Comparison of ENCODE assay signal across 9 mouse cellular contexts in the genomic region with DNA sequence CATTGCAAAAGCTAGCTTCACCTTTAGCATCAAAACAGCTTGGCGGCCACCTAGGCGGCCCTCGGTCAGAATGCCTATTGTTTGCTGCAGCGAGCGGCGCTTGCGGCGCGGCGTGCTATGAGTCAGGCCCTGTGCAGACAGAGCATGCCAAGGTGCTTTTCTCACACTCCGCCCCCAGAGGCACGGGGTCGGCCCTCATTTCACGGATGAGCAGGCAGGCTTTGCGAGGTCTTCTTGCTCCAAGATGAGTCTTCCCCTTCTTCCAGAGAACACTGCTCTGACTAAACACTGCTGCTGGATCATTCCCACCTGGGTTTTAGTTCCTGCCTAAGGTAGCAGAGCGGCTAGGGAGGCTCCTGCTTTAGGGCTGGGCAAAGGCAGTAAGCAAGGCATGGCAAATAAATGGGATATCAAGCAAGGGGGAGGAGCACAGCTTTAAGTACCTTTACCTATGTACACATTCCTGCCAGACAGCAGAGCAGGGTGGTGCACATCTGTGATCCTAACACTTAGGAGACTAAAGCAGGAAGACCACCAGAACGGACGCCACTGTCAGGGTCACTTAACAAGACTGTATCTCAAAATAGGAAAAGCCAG. TPM values are rescaled to one million over a fixed set of nuclear protein-coding genes. Genes with fewer than 3 reads are reported as not detected.
DNase-seq lines count a peak whose midpoint lies in the region; ATAC-seq and TF ChIP-seq lines count a peak whose summit lies in the region.
"Had no signal": no experiment of that assay in that cellular context is flagged by ENCODE, and none has a peak within 500 bp of the region (broad histone marks: within the 10 kb centered on the region; RNA-seq: fewer than 3 reads in every experiment).

No protein-coding gene starts in this region.

- peak overlapping the region; percentile 45 for H3K4me3 ChIP-seq in heart, embryonic 10.5 days
- H3K4me3 ChIP-seq in forebrain, embryonic 11.5 days (ENCODE audit: low read depth, low read length) = peak overlapping the region; percentile 6; the same call in 1 of the 2 replicates
- H3K4me3 ChIP-seq in thymus, adult 2 months (ENCODE audit: control insufficient read depth, insufficient read depth, low read length) = no peak overlapping the region

- WGBS in heart, embryonic 10.5 days = 2% methylated on average over 18 of the region's 18 CpGs
- WGBS in forebrain, embryonic 11.5 days = 3% methylated on average over 18 of the region's 18 CpGs
- WGBS in thymus, adult 2 months = 72% methylated on average over 18 of the region's 18 CpGs

- H3K4me2 ChIP-seq in forebrain, embryonic 11.5 days (ENCODE audit: low read depth, low read length, severe bottlenecking) = peak overlapping the region; percentile 42

- peak; percentile 87 for DNase-seq in heart, embryonic 10.5 days (ENCODE audit: low spot score)
- DNase-seq in heart, adult 9 months (ENCODE audit: low spot score in 2 of 2) = no peak
- DNase-seq in brain, adult 2 months (ENCODE audit: low read depth, low spot score) = peak; percentile 84
- peak; percentile 81 for DNase-seq in forebrain, embryonic 11.5 days (ENCODE audit: low spot score)
- DNase-seq in kidney, adult 8-10 months = peak; percentile 54 to 62
- peak; percentile 21 for DNase-seq in lung, postnatal 10 days
- peak; percentile 36 for DNase-seq in yolk sac, embryonic 10.5 days (ENCODE audit: low spot score)
- DNase-seq in thymus, adult 2 months = no peak

- TF ChIP-seq POLR2A in thymus, adult 2 months (IDR thresholded peaks at IDR 0.05; ENCODE audit: control insufficient read depth, extremely low read depth, insufficient read depth, low read length, poor library complexity) = no peak

- no peaks in the 10 kb centered on the region for H3K36me3 ChIP-seq in heart, embryonic 10.5 days
- H3K36me3 ChIP-seq in forebrain, embryonic 11.5 days (ENCODE audit: control insufficient read depth, insufficient read depth, low read length) = no peaks in the 10 kb centered on the region
- H3K36me3 ChIP-seq in thymus, adult 2 months (ENCODE audit: control insufficient read depth, insufficient read depth, low read length) = no peaks in the 10 kb centered on the region

- H3K27me3 ChIP-seq in heart, embryonic 10.5 days (ENCODE audit: insufficient read depth, poor library complexity, severe bottlenecking) = no peaks in the 10 kb centered on the region
- no peaks in the 10 kb centered on the region for H3K27me3 ChIP-seq in forebrain, embryonic 11.5 days (ENCODE audit: control insufficient read depth, insufficient read depth, low read length)
- no peaks in the 10 kb centered on the region for H3K27me3 ChIP-seq in thymus, adult 2 months (ENCODE audit: control insufficient read depth, insufficient read depth, low read length)

- peak overlapping the region; percentile 12; the same call in 1 of the 2 replicates for H3K9ac ChIP-seq in forebrain, embryonic 11.5 days (ENCODE audit: low read length)

- no peak for TF ChIP-seq CTCF in thymus, adult 2 months (IDR thresholded peaks at IDR 0.05; ENCODE audit: borderline replicate concordance, control insufficient read depth, extremely low read depth, insufficient read depth, low read length, poor library complexity)

- ATAC-seq in forebrain, embryonic 11.5 days (replicated peaks; ENCODE audit: low FRiP score) = peak; percentile 68

- peak overlapping the region; percentile 63 for H3K27ac ChIP-seq in heart, embryonic 10.5 days
- H3K27ac ChIP-seq in forebrain, embryonic 11.5 days (ENCODE audit: low read depth, low read length) = 0 out of 2 replicates have a peak overlapping the region, but pooled peaks have one; percentile 18
- no peak overlapping the region for H3K27ac ChIP-seq in thymus, adult 2 months (ENCODE audit: control insufficient read depth, insufficient read depth, low read length)

- no peaks in the 10 kb centered on the region for H3K9me3 ChIP-seq in heart, embryonic 10.5 days
- no peaks in the 10 kb centered on the region for H3K9me3 ChIP-seq in forebrain, embryonic 11.5 days (ENCODE audit: control insufficient read depth, low read length)
- H3K9me3 ChIP-seq: G1E had no signal

- peaks cover 25% of the 10 kb centered on the region for H3K4me1 ChIP-seq in heart, embryonic 10.5 days
- peaks cover 17% of the 10 kb centered on the region for H3K4me1 ChIP-seq in forebrain, embryonic 11.5 days (replicated peaks; ENCODE audit: control insufficient read depth, insufficient read depth, low read length)
- H3K4me1 ChIP-seq in thymus, adult 2 months (replicated peaks; ENCODE audit: control insufficient read depth, insufficient read depth, low read length) = peaks cover 8% of the 10 kb centered on the region; the same call in 1 of the 2 replicates

RNA-seq across cellular contexts. Expression of a gene that starts 5.7 kb away (rescaled TPM):
- polyA plus RNA-seq in heart, embryonic 10.5 days (2016; fragmentation: Nextera tagmentation; extraction: Ambion mirVana) = 12.6 and 12.7 TPM in 2 replicates
- 16.2 and 17.2 TPM in 2 replicates for polyA plus RNA-seq in forebrain, embryonic 11.5 days (2014; fragmentation: Nextera tagmentation; extraction: Ambion mirVana)
- polyA plus RNA-seq in thymus, adult 2 months (2012; rRNA removed) = 29.2 and 35.6 TPM in 2 replicates

RNA-seq across cellular contexts. Expression of a gene that starts 37.3 kb away (rescaled TPM):
- polyA plus RNA-seq in heart, embryonic 10.5 days (2016; fragmentation: Nextera tagmentation; extraction: Ambion mirVana) = not detected in 2 replicates
- 0.09 TPM in 1 of 2 replicates, not detected in the other for polyA plus RNA-seq in forebrain, embryonic 11.5 days (2014; fragmentation: Nextera tagmentation; extraction: Ambion mirVana)
- 7.7 and 9.9 TPM in 2 replicates for polyA plus RNA-seq in thymus, adult 2 months (2012; rRNA removed)
- polyA plus RNA-seq: G1E had no signal

Comparison
In these comparisons a context has a peak if more than half of its experiments do, and no peak if none do; other contexts are left out.
1. DNase-seq: peak in heart, embryonic 10.5 days (single experiment), brain, adult 2 months (single experiment), forebrain, embryonic 11.5 days (single experiment), kidney, adult 8-10 months (2 of 2), lung, postnatal 10 days (single experiment) and yolk sac, embryonic 10.5 days (single experiment); none in heart, adult 9 months (0 of 2) and thymus, adult 2 months (single experiment).